Mouse (Mus musculus): ENCODE data around the gene Yipf3.
A peak's percentile ranks its signal among the peaks of the same experiment; 100 is the strongest.

Yipf3 gene

DNA sequence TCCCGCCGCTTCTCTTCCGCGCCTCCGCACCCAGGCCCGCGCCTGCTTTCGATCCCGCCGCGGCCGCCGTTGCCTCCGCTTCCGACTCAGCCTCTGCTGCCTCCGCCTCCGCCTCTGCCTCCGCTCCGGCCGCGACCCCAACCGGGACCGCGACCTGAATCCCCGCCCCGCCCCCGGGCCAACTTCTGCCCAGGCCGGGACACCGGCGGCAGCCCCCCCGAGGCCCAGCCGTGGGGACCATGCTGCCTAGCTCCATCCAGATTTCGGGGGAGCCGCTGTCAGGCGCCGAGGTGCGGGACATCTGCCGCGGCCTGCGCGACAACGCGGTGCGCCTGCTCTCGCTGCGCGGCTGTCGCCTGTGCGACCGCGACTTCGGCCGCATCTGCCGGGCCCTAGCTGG lies 6.2 kb downstream of the Yipf3 start:
- DNase-seq (ENCODE audit: low spot score in 2 of 2): no peak

DNA sequence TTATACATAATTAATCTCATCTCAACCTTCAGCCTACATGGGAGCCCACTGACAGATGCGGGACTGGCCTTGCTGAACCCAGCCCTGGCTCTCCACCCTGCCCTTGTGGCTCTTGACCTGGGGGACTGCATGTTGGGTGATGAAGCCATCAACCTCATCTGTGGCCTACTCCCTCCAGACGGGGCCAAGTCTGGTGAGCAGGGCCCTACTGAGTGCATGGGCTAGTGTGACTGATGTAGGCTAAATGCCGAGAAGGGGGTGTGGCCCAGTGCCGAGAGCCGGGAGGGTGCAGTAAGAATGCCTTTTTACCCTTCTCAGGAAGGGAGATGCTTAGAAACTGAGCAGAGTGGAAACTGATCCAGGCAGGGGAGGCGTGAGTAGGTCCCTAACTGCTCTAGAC lies 7.3 kb downstream of the Yipf3 start:
- no peak for DNase-seq (ENCODE audit: low spot score in 2 of 2)

DNA sequence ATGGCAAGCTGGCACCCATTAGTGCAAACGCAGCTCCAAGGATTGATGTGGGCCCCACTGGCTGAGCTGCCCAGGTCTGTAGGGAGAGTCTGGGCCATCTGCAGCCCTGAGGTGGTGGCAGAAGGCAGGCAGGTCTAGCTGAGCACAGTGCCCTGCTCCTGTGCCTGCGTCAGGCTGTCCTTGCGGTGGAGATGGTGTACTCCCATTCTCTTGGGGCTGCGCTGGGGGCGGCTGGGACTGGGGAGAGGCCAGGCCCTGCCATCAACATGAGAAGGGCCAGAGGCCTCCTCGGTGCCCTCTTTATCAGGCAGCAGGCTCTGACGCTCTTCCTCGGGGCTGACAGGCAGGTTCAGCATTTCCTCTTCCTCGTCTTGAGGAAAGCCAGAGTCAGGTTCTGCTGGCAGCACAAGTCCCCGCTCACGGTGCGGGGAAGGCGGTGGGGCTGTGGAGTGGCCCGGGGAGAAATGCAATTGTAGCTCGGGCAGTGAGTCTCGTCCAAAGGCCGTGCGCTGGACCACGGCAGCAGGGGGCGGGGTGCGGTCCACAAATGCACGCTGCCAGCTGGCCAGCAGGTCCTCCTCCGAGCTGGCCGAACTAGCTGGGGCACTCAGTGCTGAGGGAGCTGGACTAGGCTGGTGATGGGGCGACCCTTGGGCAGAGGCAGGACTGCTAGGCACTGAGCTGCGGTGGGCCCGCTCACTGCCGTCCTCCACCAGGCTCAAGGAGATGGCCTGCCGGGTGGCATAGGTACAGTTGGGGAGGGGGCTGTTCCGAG lies 10.6 kb downstream of the Yipf3 start:
- no peak for DNase-seq (ENCODE audit: low spot score in 2 of 2)

DNA sequence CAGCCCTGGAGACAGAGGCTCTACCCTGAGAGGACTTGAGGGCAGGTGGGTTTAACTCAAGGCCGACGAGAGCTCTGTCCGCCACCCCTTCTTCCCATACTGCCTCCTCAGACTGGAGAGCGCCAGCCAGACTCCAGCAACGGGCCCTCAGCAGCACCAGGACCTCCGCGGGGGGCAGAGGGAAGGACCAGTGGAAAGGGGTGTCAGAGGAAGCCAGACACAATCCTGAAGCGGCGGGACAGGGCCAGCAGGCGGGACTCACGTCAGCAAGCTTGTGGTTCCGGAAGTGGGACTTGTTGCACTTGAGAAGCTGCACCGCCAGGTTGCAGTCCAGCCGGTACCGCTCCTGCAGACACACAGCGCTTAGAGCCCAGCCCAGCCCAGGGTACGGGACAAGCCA lies 11.8 kb downstream of the Yipf3 start:
- DNase-seq (ENCODE audit: low spot score in 2 of 2): no peak

DNA sequence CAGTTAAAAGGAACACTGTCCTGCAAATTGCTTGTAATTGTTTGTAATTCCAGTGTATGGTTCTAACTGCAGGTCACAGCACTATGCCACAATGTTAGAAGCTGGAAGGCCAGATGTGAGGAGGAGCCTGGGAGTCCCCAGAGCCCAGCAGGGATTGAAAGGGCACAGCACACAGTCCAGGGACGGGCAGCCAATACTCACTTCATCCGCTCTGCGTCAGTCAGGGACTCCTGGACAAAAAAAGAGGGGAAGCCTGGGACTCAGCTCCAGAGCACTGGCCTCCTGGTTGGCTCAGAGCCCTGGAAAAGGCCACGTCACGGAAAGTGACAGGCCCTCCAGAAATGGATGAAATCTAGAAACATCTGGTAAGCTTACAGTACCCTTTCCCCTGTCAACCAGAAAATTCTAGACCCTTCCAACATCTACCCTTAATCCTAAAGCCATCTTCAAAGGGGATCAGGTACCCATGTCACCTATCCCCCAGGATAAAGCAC lies 14.4 kb downstream of the Yipf3 start:
- no peak for DNase-seq (ENCODE audit: low spot score in 2 of 2)

DNA sequence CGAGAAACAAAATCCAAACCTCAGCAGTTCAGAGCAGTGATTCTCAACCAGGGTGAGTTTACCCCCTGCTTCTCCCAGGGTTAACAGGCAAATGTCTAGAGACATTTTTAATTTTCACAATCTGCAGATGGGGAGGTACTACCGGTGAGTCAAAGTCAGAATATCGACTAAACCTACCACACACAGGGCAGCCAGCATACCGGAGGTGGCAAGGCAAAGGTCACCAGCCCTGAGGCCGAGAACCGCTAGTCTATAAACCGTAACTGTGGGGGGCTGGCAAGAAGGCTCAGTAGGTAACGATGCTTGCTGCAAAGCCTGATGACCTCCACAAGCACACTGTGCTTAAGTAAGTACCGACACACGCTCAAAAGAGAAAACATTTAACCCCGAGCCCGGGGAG lies 17.6 kb downstream of the Yipf3 start:
- no peak for DNase-seq (ENCODE audit: low spot score in 2 of 2)

DNA sequence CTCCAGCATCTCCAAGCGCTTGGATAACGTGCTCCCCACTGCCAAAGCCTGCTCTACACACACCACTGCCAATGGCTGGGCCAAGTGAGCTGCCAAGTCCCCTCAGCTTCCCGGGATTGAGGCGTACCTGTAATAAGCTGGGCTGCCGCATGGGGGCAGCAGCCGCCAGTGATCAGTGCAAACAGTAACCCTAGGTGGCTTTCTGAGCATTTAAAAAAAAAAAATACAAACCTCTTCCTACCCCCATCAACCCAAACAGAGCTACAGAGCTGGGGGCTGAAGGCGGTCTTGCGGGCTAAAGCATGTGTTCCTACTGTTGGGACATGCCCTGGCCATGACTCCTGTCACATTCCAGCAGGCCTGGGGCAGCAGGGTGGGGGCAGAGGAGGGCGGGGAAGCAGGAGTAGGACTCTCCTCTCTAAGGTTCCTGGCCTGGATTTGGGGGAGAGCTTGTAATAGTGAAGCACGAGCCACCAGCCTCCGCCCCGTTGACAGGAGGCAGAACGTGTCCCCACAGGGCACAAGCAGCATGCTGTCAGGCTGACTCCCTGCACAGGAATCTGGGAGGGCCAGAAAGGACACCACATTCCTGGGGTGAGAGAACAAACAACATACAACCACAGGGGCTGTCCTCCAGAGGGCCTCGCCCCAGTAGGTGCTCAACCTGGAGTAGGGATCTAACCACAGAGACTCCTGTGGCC lies 18.2 kb downstream of the Yipf3 start:
- DNase-seq (ENCODE audit: low spot score in 2 of 2): peak; percentile 69 to 82

DNA sequence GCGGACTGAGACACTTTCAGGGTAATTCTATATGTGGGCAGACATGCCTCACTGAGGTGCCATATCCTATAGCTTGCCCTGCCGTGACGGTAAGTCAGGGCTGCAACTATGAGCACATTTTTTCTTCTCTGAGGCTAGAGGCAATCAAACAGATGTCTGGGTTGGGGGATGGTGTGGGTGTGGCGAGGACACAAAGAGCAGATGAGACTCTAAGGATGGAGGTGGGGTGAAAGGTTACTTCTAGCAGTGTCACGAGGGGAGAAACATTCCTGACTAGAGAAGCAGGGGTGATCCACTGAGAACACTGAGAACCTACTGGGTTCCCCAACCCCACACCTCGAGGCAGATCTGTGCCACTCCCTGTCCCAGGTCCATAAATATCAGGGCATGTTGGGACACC lies 19.1 kb downstream of the Yipf3 start:
- DNase-seq (ENCODE audit: low spot score in 2 of 2): no peak

DNA sequence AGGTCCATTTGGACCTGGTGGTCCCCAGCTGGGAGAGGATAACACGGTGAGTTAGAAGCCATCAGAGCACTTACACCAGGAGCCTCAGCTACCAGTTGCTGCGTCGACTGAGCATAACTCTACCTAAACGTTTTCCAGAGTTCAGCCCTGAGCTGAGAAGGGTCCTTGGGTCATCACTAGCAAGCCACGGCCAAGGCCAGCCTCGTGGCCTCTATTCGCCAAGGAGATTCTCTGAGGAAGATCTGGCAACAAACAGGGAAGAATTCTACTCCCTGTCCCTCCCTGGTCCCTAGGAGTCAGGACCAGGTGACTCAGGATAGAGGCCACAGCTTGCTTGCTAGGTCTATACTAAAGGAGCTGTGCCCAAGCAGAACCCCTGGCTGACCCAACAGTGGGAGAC lies 19.6 kb downstream of the Yipf3 start:
- no peak for DNase-seq (ENCODE audit: low spot score in 2 of 2)

DNA sequence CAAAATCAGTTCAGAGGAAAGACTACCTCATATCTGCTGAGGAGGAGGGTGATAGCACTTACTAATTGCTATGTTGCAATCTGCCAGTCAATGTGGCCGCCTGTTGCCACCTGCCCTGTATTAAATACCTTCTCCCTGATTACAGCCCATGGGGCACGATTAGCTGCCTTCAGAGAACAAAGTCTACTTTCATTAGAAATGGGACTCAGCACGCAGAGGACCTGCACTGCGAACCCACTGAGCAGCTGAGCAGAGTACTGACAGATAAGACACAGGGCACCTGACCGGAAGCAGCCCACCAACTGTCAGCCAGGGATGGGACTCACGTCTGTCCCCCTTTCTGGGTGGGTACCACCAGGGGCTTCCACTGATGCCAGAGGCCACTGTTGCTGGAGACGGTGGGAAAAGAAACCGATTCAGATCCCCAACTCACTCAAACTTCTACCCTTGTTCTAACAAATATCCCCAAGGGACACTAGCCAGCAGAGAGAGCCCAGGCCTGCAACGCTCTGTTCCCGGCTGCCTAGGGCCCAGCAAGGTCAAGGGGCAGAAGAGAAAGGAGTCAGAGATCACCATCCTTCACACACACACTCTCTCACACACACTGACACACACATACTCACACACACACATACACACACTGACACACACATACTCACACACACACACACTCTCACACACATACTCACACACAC lies 20.3 kb downstream of the Yipf3 start:
- no peak for DNase-seq (ENCODE audit: low spot score in 2 of 2)

DNA sequence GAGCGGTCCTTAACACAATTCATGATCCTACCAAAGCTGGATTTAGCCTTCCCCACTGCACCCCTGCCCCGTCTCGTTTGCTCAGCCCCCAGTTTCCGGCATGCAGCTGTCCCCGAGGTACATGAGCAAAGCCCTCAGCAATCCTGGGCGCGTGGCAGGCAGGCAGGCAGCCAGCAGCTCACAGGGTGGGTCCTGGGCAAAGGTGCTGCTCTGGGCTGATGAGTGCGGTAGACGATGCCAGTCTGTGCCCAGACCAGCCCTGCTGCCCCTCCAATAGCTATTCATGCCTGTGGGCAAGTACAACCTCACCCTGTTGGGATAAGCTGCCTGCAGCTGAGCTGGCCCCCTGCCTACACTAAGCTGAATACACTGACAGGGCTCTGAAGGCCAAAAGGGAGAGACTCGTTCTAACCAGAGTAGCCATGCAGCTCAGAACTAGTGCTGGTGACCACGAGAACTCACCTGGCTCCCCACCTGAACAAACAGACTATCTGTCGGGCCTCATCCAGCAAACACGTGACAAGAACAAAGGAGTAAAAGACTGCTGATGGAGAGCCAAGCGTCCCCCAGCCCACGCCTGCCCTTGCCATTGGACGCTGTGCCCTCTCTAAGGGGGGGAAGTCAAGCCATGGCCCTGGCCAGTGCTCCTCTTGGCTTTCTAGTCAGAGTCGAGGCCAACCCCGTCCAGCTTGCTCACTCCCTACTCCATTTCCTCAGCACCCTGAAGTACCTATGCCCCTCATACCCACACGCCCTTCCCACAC lies 22.1 kb downstream of the Yipf3 start:
- peak in 1 of 2 experiments; percentile 57 for DNase-seq (ENCODE audit: low spot score in 2 of 2)

DNA sequence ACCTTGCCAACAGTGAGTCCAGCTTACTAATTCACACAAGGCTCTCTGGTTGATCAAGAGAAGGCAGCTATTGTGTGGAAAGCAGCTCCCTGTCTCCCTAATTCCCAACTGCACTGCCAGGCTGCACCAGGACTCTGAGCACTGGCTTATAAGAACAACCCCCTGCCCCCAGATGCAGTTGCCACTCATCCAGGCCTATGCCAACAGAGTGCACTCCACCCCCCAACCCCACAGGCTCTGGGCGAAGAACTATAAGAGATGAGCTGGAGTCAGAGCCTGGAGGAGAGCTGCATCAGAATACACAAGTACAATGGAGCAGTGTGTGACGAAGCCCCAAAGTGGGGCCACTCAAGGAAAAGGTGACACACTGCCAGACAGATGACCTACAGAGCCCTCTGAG lies 24.2 kb downstream of the Yipf3 start:
- no peak for DNase-seq (ENCODE audit: low spot score in 2 of 2)

DNA sequence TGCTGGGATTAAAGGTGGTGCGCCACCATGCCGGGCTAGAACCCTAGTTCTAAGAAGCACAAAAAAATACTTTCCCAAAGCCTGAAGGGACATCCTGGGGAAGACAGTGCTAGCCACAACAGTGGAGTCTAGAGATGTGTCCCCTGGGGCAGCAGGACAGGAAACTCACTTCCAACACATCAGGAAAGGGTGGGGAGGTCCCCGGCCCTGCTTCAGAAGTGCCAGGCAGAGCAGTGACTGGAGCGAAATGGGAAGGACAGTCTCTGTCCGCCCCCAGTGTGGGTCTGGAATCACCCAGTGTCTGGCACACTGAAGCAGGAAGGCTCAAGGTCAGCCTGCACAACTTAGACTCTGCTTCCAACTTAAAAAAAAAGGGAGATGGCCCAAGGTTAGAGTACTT lies 24.8 kb downstream of the Yipf3 start:
- DNase-seq (ENCODE audit: low spot score in 2 of 2): no peak

DNA sequence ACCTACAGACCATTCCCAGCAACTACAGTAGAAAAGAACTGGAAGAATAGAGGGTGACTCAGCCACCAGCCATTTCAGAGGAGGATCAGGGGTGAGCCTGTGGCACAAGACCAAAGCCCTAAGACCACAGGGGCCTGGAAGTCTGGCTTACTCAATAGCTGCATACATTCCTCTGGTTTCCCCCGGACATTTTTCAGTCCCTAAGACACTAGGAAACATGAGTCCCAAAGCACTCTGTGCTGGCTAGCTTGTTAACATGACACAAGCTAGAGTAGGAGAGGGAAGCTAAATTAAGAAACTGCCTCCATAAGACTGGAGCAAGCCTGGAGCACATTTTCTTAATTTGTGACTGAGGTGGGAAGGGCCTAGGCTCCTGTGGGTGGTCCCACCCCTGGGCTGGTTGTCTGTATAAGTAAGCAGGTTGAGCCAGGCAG lies 25.9 kb downstream of the Yipf3 start:
- DNase-seq (ENCODE audit: low spot score in 2 of 2): no peak

DNA sequence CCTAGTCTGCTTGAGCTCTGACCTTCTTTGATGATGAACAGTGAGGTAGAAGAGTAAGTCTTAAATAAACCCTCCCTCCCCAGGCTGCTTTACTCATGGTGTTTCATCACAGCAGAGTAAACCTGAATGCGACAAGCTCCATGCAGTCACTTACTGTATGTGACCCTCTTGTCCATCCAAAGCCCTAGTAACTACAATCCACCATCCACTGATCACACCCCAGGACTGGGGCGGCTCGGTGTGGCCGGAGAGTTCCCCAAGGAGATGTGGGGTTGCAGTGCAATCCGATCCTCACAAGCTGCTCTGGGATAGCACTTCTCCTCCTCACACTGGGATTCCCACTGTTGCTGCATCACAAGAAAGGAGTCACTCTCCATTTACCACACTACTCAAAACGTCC lies 26.6 kb downstream of the Yipf3 start:
- no peak for DNase-seq (ENCODE audit: low spot score in 2 of 2)

DNA sequence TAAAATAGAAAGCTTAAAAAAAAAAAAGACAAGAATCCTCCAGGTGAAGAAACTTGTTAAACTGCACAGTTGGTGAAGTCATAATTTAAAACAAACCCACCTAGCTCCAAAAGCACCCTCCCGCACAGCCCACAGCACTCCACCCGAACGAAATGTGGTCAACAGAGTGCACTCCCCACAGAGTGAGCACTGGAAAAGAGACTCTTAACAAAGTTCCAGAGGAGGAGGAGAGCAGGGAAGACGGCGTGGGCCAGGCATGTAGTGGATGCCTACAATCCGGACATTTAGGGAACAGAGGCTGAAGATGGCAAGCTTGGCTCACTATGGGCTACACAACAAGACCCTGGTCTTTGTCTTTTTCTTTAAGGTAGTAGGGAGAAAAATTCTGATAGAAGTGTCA lies 27.2 kb downstream of the Yipf3 start:
- no peak for DNase-seq (ENCODE audit: low spot score in 2 of 2)

DNA sequence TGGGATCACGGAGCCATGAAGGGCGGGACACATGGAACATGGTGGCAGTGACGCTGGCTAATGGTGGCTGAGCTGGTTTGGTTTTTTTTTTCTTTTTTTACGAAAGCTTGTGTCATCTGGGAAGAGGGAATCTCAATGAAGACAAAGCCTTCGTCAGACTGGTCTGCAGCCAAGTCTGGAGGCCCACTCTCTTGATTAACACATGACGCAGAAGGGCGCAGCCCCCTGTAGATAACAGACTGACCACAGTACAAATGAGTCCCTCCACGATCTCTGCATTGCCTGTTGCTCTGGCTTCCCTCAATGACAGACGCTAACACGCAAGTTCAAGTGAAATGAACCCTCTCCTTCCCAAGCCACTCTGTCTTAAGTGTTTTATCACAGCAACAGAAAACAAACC lies 27.6 kb downstream of the Yipf3 start:
- no peak for DNase-seq (ENCODE audit: low spot score in 2 of 2)

DNA sequence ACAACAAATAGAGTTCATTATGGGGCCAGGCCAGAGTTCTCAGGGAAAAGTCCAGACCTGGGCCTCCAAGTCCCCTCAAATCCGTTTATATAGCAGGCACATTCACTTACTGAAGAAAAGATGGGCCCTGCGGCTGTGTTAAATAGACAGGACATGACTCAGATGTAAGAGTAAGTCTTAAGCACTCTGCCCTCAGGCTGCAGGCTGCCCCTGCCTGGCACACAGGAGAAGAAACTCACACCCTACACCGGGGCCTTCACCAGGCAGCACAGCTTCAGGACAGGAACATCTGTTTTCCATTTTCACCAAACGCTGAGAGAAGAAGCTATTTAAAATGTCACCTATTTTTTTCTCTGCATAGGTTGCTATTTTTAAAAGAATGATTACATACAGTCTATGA lies 29.7 kb downstream of the Yipf3 start:
- no peak for DNase-seq (ENCODE audit: low spot score in 2 of 2)

DNA sequence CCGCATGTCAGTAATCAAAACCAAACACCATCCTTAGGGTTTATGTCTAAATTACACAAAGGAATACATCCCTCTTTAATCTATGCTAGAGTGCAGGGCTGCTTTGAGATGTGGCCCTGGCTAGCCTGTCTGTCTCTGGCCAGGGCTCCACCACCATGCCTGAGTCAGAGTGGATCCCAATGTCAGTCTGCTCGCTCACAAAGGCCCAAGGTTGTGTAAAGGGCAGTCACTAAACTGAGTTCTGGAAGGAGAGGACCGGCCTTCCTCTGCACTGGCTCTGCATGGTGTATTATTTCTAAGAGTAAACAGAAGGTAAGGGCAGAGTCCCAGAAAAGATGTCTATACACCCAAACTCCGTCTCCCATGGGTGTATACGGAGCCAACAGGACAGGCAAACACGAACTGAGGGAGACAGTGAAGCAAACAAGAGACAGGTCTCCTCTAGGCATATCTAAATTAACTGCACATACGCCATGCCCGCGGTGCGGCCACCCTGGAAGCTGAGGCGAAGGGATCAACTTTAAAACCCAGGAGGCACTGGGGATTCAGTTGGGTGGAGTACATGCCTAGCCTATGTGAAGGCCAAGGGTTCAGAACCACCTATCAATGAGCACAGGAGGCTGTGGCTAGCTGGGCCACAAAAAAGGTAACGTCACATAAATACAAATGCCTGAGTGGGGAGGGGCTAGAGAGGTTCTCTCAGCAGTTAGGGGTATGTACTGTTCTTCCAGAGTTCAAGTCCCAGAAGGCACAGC lies 30.3 kb downstream of the Yipf3 start:
- no peak for DNase-seq (ENCODE audit: low spot score in 2 of 2)

DNA sequence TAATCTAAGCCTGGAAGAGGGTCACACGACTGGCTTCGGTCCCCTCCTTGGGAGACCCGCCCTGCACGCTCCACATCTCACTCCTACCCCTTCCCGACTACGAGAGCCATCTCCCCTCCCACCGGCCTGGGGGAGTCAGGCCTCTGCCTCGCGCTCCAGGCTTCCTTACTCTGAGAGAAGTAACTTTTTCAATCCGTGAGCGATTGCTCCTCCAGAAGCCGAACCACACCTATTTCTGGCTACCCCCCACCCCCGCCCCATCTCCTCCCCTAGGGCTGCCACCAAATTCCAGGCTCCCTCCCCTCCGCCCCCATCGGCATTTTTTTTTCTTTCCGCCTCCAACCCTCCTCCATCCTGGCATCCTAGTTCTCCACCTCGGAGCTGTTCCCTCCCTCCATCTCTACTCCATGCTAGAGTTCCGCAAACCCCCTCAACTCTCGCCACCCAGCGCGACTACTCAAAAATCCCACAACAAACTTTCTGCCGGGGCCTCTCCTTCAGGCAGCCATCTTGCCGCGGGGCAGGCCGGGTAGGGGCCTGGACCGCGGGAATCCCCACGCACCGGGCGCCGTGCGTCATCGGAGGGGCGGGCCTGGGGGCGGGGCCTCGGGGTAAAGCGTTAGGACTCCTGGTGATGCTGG lies 34.7 kb downstream of the Yipf3 start, which contains the start of gene Tjap1:
Tjap1 (minus strand) TSS at position 544 of the 641 bp plus-strand sequence.
- peak; percentile 77 to 80 for DNase-seq (ENCODE audit: low spot score in 2 of 2)

DNA sequence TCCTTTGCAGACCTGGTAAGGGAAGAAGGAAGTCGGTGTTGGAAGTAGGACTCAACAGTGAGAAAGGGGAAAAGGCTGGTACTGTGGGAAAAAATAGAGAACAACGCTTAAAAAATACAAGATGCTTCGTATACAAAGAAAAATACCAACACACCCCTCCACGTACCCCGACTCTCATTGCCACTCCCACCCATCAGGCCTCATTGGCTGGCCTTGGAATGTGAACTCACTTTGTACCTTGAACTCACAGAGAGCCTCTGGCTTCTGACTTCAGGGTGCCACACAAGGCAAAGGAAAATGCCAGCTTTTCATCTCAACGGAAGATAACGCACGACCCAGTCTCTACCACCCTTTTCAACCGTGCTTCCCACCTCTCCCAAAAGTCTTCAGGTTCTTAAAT lies 35.3 kb downstream of the Yipf3 start:
- no peak for DNase-seq (ENCODE audit: low spot score in 2 of 2)

Measured in urinary bladder, adult 18-20 months (tissue).